Mouse (Mus musculus) retina, postnatal 1 day (tissue): ENCODE measurements at regions not wholly inside any gene's neighbourhood (a gene's known extent, or its start where the extent isn't known, plus 50 kb on each side); places are given as distances from the start of the nearest gene placed in this dataset.

Source experiments
- DNase-seq: peaks from one replicate; pipeline ENCODE4 v3.0.0-alpha.2; 2012

DNA sequence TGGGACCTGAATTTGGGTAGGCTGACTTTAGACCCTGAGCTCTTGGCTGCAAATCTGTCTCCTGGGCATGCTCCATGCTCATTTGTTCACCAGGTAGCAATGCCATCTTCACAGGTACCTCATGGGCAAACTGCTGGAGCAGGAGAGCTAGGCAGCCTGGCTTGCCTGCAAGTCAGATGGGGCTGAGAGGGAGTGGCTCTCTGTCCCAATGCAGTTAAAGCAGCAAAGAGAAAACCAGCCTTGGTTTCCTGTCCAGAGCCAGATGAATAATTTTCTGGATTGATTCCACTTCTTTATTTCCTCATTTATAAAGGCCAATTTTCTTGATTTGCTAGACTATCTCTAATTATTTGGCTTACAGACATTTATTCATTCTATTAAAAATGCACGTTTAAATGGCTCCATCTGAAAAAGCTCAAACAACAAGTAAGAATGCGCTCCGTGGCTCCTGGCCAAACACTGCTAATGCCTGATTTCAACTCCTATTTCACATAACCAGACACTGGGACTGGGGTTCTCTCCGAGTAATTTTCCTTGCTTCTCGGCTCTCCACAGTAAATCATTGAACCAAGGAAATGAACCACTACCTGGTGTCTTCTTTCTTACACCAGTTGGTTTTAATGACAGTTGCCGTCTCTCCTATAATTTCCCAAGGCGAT lies 60.5 kb downstream of the Rsl24d1 start:
- no peak for DNase-seq

DNA sequence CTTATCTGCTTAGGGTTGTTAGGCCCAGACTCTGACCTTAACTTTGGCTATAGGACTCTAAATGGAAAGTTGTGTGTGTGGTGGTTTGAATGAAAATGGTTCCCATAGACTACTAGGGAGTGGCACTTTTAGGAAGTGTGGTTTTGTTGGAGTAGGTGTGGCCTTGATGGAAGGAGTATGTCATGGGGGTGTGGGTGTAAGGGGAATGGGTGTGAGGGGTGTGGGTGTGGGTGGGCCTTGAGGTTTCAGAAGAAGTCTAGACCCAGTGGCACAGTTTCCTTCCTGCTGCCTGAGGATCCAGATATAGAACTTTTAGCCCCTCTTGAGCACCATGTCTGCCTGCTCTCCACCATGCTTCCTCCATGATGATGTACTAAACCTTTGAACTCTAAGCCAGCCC lies 63.4 kb downstream of the Rsl24d1 start:
- DNase-seq = no peak

DNA sequence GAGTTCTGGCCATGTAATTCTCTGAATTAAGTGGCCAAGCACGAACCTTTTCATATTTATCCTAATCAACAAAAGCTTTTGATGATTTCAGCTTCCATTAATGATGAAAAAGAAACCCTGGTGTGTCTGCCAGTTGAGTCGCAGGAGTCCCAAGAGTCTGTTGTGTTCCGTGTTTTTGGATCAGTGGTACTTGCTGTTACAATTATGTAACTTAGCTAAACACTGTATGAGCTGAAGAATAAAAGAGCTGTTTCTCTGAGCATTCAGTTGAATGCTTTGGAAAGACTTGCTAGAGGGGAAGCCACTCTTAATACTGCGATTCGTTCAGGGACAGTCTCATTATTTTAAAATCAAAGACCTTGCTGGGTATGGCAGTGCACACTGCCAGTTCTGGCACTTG lies 70.1 kb downstream of the Rsl24d1 start:
- no peak for DNase-seq

DNA sequence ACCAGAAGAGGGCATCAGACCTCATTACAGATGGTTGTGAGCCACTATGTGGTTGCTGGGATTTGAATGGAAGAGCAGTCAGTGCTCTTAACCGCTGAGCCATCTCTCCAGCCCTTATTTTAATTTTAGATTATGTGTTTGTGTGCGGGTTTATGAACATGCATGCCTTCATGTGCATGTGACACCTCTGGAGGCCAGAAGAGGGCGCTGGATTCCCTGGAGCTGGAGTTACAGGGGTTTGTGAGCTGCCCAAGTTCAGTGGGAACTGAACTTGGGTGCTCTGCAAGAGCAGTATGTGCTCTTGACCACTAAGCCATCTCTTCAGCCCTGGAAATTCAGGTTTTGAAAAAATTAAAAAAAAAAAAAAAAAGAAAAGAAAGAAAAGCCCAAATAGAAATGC lies 71.7 kb downstream of the Rsl24d1 start:
- peak; percentile 16 for DNase-seq

DNA sequence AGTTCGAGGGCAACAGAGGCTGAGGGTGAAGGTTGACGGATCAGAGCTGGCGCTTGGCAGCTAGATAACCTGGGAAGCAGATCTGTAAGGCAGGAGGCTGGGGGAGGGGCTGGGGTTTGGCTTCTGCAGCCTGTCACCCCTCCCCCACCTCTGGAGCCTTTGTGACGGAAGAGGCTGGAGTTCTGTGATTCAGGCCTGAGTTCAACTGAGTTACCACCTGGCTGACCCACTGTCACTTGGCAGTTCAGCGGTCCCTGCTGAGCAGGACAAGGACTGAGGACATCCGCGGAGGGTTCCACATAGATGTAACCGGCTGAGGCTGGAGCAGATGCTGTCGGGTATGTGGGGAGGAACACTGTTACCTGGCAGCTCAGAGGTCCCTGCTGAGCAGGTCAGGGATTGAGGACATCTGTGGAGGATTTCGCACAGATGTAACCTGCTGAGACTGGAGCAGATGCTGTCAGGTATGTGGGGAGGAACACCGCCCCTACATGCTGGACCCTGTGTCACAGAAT lies 79.1 kb downstream of the Rsl24d1 start:
- peak; percentile 56 for DNase-seq

DNA sequence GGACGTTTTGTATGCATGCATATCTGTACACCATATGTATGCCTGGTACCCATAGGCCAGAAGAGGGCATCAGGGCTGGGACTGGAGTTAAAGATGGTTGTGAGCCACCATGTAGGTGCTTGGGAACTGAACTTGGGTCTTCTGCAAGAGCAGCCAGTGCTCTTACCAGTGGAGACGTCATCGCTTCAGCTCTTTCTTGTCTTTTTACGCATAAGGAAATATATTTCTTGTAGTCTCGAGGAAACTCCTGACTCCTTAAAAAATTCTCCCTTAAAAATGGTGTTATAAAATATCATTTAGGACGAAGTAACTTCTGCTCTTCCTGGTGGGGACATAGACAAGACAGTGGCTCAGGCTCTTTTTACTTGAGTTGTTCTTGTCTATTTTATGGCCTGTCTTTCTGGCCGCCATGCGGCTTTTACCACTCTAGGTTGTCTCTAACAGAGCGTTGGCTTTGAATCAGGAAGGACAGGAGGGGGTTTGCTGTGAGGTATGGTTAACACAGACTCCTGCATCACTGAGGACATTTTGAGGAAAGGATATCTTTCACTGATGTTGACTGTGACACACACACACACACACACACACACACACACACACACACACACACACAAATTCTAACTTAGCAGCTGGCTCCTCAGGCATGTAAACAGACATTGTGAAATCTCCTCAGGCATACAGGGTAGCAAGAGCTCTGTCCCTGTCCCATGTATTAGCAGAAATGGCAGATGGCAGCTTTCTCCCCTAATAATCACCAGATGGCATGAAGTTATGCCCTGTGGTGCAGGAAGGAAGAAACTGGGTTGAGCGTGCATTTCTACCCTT lies 85.2 kb downstream of the Rsl24d1 start:
- peak; percentile 89 for DNase-seq

DNA sequence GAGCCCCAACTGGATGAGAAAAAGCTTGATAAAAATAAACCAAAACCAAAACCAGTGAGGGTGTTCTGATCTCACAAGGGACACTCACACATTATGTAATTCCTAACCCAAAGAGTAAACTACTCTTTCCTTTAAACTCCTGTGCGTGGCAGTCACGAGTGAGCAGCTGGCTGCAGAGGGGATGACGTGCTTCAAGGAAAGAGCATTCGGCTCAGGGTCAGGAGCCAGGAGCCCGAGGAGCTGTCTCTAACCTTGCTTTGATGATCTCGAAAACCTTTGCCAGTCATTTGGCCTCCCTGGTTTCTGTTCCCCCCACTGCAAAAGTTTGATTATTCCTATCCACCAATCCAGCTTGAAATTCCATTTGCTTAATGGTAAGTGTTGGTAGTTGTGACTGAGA lies 109.9 kb downstream of the Rsl24d1 start:
- no peak for DNase-seq

DNA sequence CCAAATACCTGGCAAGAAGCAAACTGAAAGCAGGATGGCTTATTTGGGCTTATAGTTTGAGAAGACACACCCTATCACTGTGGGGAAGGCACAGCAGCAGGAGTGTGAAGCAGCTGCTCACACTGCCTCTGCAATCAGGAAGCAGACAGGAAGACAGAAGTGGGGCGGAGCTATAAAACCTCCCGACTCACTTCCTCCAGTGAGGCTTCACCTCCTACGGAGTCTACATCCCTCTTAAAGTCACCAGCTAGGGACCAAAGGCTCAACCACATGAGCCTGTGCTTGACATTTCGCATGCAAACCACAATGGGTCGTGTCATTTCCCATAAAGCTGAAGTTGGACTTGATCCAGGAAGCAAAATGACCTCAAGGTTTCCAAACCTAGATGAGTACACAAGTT lies 127.0 kb downstream of the Rsl24d1 start:
- DNase-seq = no peak

DNA sequence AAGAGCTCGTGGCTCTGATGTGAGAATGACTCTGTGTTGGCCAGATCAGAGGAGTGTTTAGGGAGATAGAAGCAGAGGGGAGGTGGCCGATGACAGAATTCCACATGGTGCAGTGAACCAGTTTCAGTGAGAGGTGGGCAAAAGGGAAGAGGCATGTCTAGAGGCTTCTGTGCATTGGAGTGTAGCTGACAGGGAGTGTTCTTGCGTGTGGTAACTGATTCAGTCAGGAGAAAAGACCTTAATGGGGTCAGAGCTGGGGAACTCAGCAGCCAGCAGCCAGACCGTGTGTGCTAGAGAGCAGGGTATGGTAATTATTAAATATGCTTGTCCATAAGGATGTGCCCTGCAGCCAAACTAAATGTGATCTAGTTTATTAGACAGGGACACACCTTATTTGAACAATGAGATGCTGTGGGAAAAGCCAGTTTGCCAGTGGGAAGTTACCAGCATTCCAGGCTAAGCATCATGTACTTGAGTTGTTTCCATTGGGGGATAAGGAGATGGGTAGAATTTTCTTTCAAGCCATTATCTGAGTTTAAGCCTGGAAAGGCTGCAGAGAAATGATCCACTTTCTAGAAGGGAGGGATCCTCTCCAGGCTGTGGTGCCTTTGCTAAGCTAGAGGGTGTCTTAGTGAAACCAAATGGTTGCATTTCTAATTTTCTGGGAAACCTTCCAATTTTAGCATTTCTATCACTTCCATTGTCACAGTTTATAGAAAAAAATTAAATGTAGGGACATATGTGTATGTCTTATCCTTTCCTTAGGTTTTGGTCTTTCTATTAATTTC lies 129.5 kb downstream of the Rsl24d1 start:
- peak; percentile 83 for DNase-seq

DNA sequence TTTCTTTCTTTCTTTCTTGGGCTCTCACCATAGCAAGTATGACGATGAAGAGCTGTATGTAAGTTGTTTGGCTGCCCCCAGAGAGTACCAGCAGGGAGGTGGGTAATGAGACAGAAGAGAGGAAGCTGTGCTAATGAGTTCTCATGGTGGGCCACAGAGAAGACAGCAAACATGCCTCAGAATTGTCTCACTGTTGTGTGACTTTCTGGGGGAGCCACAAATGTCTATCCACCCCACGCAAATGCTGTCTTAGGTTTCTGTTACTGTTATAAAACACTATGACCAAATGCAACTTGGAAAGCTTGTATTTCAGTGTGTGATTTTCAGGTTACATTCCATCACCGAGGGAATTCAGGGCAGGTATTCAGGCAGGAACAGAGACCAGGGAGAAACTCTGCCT lies 131.0 kb downstream of the Rsl24d1 start:
- no peak for DNase-seq

DNA sequence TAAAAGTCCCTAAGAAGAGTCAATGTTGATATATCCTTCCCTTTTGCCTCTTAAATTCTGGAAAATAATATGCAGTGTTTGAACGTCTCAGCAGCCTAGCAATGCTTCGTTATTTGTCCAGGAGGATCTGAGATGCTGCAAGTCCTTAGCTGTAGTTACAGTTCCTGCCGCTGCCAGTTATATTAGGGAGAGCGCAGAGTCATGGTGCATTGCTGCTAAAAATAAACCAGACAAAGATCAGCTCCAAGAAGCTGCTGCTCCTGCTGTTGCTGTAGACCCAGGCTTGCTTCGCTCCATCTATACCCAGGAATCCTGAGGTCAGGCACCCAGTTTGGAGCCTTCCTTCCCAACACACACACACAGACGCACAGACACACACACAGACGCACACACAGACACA lies 132.3 kb downstream of the Rsl24d1 start:
- peak; percentile 48 for DNase-seq

DNA sequence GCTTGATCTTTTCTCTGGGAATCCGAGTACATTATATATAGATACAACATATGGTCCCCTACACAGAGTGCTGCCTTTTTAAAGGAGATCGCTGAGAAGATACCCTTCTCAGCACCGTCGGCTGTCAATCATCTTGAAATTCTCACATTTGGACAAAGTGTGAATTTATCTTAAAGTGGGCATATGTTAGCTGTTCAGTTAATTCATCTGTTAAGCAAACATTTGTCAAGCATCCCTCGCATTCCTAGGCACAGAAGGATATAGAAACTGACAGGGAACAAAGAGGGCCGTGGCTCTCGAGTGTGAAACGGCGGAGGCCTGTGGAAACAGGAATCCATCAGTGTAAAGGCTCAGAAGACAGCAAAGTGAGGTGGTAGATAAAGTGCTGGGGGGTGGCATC lies 144.9 kb downstream of the Rsl24d1 start:
- DNase-seq = no peak

DNA sequence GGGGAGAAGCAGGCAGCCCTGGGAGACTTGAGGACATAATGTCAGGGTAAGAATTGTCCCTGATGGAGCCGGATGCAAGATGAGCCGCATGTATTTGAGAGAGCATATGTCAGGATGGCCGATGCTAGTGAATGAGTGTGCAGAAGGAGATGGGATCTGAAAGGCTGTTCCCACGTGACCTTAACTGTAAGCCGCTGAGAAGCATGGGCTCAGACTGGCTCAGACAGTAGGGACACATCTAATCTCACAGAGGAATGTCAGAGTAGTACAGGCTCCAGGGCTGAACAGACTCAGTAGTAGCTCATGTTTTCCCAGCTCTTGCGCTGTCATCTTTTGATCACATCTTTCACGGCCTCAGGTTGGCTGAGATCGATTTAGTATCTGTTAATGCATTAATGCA lies 145.4 kb downstream of the Rsl24d1 start:
- peak; percentile 50 for DNase-seq

DNA sequence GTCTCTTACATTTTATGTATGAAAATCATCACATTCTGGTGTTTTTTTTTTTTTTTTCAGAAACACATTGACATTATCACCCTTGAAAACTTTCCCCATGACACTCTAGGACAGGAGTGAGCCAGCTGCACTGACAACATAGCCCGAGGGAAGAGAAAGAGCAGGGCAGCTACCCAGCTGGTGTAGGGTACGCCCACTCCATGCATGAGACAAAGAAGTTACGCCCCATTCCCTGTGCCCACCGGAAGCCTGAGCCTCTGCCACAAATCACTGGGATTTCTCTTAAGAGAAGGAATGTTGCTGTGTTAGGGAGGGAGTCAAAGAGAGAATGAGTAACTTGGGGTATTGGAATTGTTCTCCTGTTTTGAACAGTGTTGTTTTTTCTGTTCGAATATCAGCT lies 149.5 kb downstream of the Rsl24d1 start:
- DNase-seq = peak; percentile 48

DNA sequence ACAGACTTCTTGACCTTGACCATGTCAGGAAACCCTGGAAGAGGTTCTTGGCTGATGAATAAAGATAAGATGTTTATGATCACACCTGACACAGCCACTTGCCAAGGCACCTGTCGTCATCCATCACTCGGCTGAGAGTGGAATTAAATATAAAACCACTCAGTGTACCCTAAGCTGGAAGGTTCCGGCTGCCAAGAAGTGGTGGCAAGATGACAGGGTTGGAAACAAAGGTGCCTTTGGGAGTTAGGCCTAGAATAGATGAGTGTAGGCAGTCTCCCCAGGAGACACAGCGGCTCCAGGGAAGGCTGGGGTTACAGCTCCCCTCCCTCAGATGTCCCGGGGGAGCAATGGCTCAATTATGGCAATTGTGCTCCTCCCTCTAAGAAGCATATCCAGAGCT lies 157.0 kb downstream of the Rsl24d1 start:
- no peak for DNase-seq

DNA sequence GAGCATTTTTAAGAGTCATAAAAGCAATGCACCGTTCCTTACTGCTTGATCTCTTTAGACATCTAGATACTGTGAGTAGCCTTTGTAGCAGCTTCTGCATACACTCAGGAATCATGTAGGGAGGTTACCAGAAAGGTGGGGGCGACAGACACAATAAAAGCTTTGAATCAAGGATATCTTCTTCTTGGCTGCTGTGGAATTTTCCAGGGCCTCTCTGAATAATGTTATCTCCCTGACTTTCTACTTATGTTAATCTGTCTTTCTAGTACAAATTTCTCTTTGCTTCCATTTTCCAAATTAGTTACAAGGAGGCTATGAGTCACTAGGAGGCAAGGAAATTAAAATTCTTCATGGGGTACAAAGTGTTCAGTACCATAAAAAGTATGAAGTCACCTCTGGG lies 159.4 kb downstream of the Rsl24d1 start:
- no peak for DNase-seq

DNA sequence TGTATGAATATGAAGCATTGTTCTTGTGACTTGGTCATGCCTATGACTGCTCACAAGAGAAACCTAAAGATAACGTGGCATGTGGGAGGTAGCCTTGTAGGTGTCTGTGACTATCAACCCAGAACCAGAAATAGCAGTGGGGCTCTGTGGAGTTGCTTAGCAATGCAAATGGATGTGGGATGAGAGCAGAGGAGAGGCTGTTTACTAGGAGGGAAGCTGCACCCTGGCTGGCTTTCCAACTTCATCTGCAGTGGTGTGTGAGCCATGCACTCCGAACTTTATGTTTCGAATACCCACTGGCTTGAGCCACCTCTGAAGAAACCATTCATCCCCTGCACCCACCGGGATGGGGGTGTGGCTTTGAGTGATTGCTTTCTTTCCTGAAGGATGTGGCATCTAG lies 160.5 kb downstream of the Rsl24d1 start:
- no peak for DNase-seq

DNA sequence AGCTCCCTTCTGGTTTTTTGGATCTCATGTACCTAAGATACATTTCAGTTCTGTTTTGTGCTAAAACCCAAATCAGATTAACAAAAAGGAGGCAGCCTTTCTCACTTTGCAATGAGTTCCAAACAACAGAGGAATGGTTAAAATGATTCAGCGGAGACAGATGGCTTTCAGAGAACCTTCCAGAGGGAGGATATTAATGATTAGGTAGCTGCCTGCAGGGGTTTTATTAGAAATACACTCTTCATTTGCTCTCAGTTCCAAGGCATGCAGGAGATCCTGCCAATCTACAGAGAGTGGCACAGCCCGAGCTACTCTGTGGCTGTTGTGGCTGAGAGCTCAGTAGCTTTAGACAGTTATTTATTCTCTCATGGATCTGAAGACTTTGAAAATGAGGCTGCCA lies 162.4 kb downstream of the Rsl24d1 start:
- no peak for DNase-seq

DNA sequence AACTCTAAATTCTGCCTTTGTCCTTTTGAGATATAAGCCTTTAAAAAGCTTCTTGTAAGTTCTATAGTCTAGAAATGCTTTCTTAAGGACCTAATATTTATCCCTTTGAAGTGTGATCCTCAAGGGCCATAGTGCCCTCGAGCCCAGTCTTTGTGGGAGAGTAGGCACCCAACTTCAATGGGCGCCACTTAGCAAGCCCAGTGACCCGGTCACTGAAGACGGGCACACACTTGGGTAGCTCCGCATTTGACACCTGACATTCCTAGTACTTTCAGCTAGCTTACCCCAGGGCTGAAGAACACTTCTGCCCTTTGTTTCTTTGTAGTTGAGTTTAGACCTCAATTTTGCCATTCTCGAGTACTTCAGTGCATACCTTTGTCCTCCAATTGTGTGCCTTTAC lies 182.1 kb downstream of the Rsl24d1 start:
- no peak for DNase-seq

DNA sequence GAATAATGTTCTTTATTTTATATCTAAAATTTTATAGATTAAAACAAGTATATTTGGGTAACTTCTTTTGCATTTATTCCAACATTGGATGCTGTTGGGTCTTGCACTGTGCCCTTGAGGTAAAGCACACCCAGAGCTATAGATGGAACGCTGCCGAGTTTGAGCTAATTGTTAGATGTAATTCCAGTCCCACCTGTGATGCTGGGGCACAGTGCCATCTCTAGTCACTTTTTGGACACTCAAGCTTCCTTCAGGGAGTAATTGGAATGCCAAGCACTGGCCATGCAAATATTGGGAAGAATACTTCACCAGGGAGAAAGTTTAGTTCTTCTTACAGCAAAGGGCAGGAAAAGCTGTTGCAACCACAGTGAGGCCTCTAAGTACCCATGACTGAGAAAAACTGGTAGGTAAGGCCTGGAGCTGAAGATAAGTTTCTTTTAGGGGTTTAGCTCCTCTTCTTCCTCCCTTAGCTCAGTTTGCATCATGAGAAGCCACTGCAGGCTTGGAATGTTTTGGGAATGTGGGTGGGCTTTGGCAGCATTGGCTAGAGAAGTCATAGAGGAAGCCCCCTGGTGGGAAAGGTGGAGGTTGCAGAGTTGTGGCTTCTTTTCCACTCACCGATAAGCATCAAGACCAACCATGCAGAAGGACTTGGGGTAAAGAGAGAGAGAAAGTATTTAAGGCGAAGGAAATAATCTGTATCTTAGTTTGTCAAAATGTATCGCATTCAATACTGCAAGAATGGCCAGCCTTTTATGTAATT lies 189.1 kb downstream of the Rsl24d1 start:
- DNase-seq = peak; percentile 35

DNA sequence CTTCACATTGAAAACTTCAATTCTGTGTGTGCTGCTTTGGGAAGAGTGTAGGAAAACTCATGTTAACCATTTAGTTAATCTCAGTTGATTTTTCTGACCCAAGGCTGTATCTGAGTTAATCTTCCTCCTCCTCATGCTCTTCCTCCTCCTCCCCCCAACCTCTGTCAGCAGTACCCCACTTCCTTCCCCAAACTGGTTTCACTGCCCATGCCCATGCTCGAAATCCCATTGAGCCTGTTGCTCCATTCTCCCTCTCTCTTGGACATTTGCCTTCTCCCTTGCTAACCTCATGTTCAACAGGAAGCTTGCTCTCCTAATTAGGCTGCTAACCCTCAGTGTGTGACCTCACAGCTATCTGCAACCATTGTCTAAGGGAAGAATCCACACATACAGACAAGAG lies 203.8 kb downstream of the Rsl24d1 start:
- peak; percentile 17 for DNase-seq

DNA sequence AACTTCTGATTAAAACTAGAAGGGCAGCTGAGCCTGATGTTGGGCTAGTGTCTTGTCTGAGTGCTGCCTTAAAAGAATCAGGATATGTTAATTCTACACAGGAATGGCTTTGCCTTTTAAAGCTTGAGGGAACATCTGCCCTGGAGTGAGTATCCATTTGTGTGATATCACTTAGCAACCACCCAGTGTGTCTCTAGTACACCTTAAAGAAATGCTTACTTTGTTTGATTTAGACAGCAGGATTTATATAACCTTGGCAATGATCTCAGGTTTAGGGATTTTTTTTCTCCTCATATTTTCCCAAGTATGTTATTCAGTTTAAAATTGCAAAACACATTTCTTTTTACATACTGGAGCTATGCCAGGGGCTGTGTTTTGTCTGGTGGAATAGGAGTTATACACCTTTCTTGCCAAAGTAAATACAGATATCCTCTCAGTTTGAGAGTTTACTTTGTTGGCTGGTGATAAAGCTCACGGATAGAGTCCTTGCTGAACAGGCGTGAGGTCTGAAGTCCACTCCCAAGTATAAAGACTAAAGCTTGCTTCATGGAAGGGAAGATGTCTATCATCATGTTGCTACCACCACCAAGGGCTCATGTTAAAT lies 206.6 kb downstream of the Rsl24d1 start:
- no peak for DNase-seq
